ENCODE assay signal across 19 mouse cellular contexts in genomic region chr7:44551731-44552130, GRCm38 (mm10). TPM values are rescaled to one million over a fixed set of nuclear protein-coding genes. Genes with fewer than 3 reads are reported as not detected.
DNase-seq lines count a peak whose midpoint lies in the region; ATAC-seq and TF ChIP-seq lines count a peak whose summit lies in the region.
"Had no signal": no experiment of that assay in that cellular context is flagged by ENCODE, and none has a peak within 500 bp of the region (broad histone marks: within the 10 kb centered on the region; RNA-seq: fewer than 3 reads in every experiment).

No protein-coding gene starts in this region.

- 0 out of 2 replicates have a peak overlapping the region, but pooled peaks have one; percentile 9 for H3K4me3 ChIP-seq in hindbrain, embryonic 10.5 days
- no peak overlapping the region for H3K4me3 ChIP-seq in hindbrain, embryonic 16.5 days (ENCODE audit: low read length)
- peak overlapping the region; percentile 74 for H3K4me3 ChIP-seq in E14TG2a.4 (replicated peaks; ENCODE audit: low read length)
- H3K4me3 ChIP-seq: heart, embryonic 10.5 days; lung, embryonic 15.5 days; neural tube, embryonic 12.5 days had no signal

- WGBS in hindbrain, embryonic 10.5 days = 77% methylated on average over 22 of the region's 22 CpGs
- WGBS in hindbrain, embryonic 16.5 days = 80% methylated on average over 22 of the region's 22 CpGs

- no peak for TF ChIP-seq CTCF in E14TG2a.4 (conservative IDR thresholded peaks at IDR 0.05; ENCODE audit: low read length)

- H3K9ac ChIP-seq in hindbrain, embryonic 16.5 days (ENCODE audit: low read depth, low read length) = no peak overlapping the region
- H3K9ac ChIP-seq: liver, embryonic 12.5 days; lung, embryonic 15.5 days; neural tube, embryonic 12.5 days had no signal

- 0 out of 2 replicates have a peak, but pooled peaks cover 3% of the 10 kb centered on the region for H3K27me3 ChIP-seq in hindbrain, embryonic 10.5 days (ENCODE audit: insufficient read depth, poor library complexity, severe bottlenecking)
- H3K27me3 ChIP-seq in hindbrain, embryonic 16.5 days (replicated peaks; ENCODE audit: control insufficient read depth, insufficient read depth, low read length) = no peaks in the 10 kb centered on the region
- no peaks in the 10 kb centered on the region for H3K27me3 ChIP-seq in E14TG2a.4 (ENCODE audit: insufficient read depth, low read length)
- H3K27me3 ChIP-seq: liver, embryonic 12.5 days; lung, embryonic 15.5 days; neural tube, embryonic 12.5 days had no signal

- H3K36me3 ChIP-seq in hindbrain, embryonic 10.5 days = peaks cover 36% of the 10 kb centered on the region
- H3K36me3 ChIP-seq in hindbrain, embryonic 16.5 days (ENCODE audit: control insufficient read depth, insufficient read depth, low read length) = peaks cover 19% of the 10 kb centered on the region
- H3K36me3 ChIP-seq in E14TG2a.4 (ENCODE audit: insufficient read depth, low read length) = peaks cover 52% of the 10 kb centered on the region

- no peak overlapping the region for H3K27ac ChIP-seq in hindbrain, embryonic 10.5 days
- no peak overlapping the region for H3K27ac ChIP-seq in hindbrain, embryonic 16.5 days (ENCODE audit: low read depth, low read length)
- H3K27ac ChIP-seq: heart, embryonic 10.5 days; liver, embryonic 12.5 days; lung, embryonic 15.5 days; neural tube, embryonic 12.5 days had no signal

- no peak overlapping the region for H3K4me2 ChIP-seq in hindbrain, embryonic 16.5 days (ENCODE audit: low read length)

- peak; percentile 22 for DNase-seq in cerebellum, adult 8-10 months
- DNase-seq in cerebellum, adult 11 months = no peak
- DNase-seq in hindbrain, embryonic 10.5 days (ENCODE audit: low spot score) = no peak
- peak; percentile 65 for DNase-seq in ZHBTc4 (ENCODE audit: low read depth, low spot score)
- no peak for DNase-seq in spleen, postnatal 10 days (ENCODE audit: low spot score in 2 of 2)
- no peak for DNase-seq in embryo, embryonic 10 days (ENCODE audit: low spot score)
- DNase-seq: adrenal gland, adult 8-10 months; gastrocnemius, postnatal 36 days; kidney, adult 2 months; kidney, postnatal 14 days; left cerebral cortex, postnatal 4 days; right cerebral cortex, adult 18-20 months had no signal

- no peak for ATAC-seq in hindbrain, embryonic 16.5 days
- ATAC-seq: liver, embryonic 12.5 days had no signal

- H3K9me3 ChIP-seq in hindbrain, embryonic 10.5 days = 0 out of 2 replicates have a peak, but pooled peaks cover under 1% of the 10 kb centered on the region
- no peaks in the 10 kb centered on the region for H3K9me3 ChIP-seq in hindbrain, embryonic 16.5 days (ENCODE audit: control insufficient read depth, low read length)
- H3K9me3 ChIP-seq in E14TG2a.4 (ENCODE audit: low read length) = no peaks in the 10 kb centered on the region
- H3K9me3 ChIP-seq: heart, embryonic 10.5 days; liver, embryonic 12.5 days; lung, embryonic 15.5 days; neural tube, embryonic 12.5 days had no signal

- peaks cover 34% of the 10 kb centered on the region for H3K4me1 ChIP-seq in hindbrain, embryonic 10.5 days (replicated peaks)
- peaks cover 18% of the 10 kb centered on the region for H3K4me1 ChIP-seq in hindbrain, embryonic 16.5 days (ENCODE audit: control insufficient read depth, insufficient read depth, low read depth, low read length)
- H3K4me1 ChIP-seq in E14TG2a.4 (replicated peaks; ENCODE audit: low read depth, low read length) = peaks cover 76% of the 10 kb centered on the region

RNA-seq across cellular contexts. Expression of gene Nr1h2, which starts 2.0 kb away (rescaled TPM):
- 83.2 and 94.9 TPM in 2 replicates for polyA plus RNA-seq in hindbrain, embryonic 10.5 days (2016; fragmentation: Nextera tagmentation; extraction: Ambion mirVana)
- polyA plus RNA-seq in hindbrain, embryonic 16.5 days (2015; fragmentation: Nextera tagmentation; extraction: Ambion mirVana) = 62.0 and 66.1 TPM in 2 replicates

RNA-seq across cellular contexts. Expression of gene Pold1, which starts 3.1 kb away (rescaled TPM):
- polyA plus RNA-seq in hindbrain, embryonic 10.5 days (2016; fragmentation: Nextera tagmentation; extraction: Ambion mirVana) = 133 and 161 TPM in 2 replicates
- 20.5 and 26.3 TPM in 2 replicates for polyA plus RNA-seq in hindbrain, embryonic 16.5 days (2015; fragmentation: Nextera tagmentation; extraction: Ambion mirVana)

RNA-seq across cellular contexts. Expression of gene Spib, which starts 19.9 kb away (rescaled TPM):
- polyA plus RNA-seq in hindbrain, embryonic 10.5 days (2016; fragmentation: Nextera tagmentation; extraction: Ambion mirVana) = 0.09 TPM in 1 of 2 replicates, not detected in the other
- polyA plus RNA-seq in hindbrain, embryonic 16.5 days (2015; fragmentation: Nextera tagmentation; extraction: Ambion mirVana) = not detected in 2 replicates
- polyA plus RNA-seq: hindbrain, embryonic 11.5 days; liver, embryonic 12.5 days; neural tube, embryonic 12.5 days had no signal

RNA-seq across cellular contexts. Expression of gene Napsa, which starts 20.4 kb away (rescaled TPM):
- 0.38 and 0.86 TPM in 2 replicates for polyA plus RNA-seq in hindbrain, embryonic 10.5 days (2016; fragmentation: Nextera tagmentation; extraction: Ambion mirVana)
- 1.1 and 1.6 TPM in 2 replicates for polyA plus RNA-seq in hindbrain, embryonic 16.5 days (2015; fragmentation: Nextera tagmentation; extraction: Ambion mirVana)

RNA-seq across cellular contexts. Expression of gene Mybpc2, which starts 27.3 kb away (rescaled TPM):
- polyA plus RNA-seq in hindbrain, embryonic 10.5 days (2016; fragmentation: Nextera tagmentation; extraction: Ambion mirVana) = 0.10 and 0.12 TPM in 2 replicates
- polyA plus RNA-seq in hindbrain, embryonic 16.5 days (2015; fragmentation: Nextera tagmentation; extraction: Ambion mirVana) = 0.14 and 0.15 TPM in 2 replicates
- polyA plus RNA-seq: liver, embryonic 12.5 days had no signal

Comparison
In these comparisons a context has a peak if more than half of its experiments do, and no peak if none do; other contexts are left out.
1. DNase-seq: peak in cerebellum, adult 8-10 months (single experiment) and ZHBTc4 (single experiment); none in cerebellum, adult 11 months (single experiment), hindbrain, embryonic 10.5 days (single experiment), spleen, postnatal 10 days (0 of 2) and embryo, embryonic 10 days (single experiment).